Mouse (Mus musculus) liver, embryonic 13.5 days (tissue): ENCODE results near the gene Col5a3. TPM values are rescaled to one million over a fixed set of nuclear protein-coding genes. Genes with fewer than 3 reads are reported as not detected.

ENCODE experiments used
- ATAC-seq: fragments of 200-750 bp; cut with Nextera tagmentation; 2 replicates; pipeline ENCODE4 v1.8.0; 2017; ENCODE audit warnings: low read depth, mild to moderate bottlenecking, moderate number of reproducible peaks, moderate library complexity
- DNase-seq: peaks from one replicate; pipeline ENCODE4 v3.0.0; 2022
- H3K27ac ChIP-seq: fragments of 300-500 bp; sonication (generic); 2 replicates; pipeline ENCODE4 v1.5.1; 2015; ENCODE audit warnings: moderate library complexity, mild to moderate bottlenecking, inconsistent platforms
- H3K27me3 ChIP-seq: fragments of 300-500 bp; sonication (generic); 2 replicates; pipeline ENCODE4 v1.6.1; 2015; ENCODE audit warnings: mild to moderate bottlenecking, inconsistent platforms
- H3K36me3 ChIP-seq: fragments of 300-500 bp; sonication (generic); 2 replicates; pipeline ENCODE4 v1.6.1; 2015; ENCODE audit warnings: mild to moderate bottlenecking, inconsistent platforms
- H3K4me1 ChIP-seq: fragments of 300-500 bp; sonication (generic); replicated peaks from 2 replicates; pipeline ENCODE4 v1.6.1; 2015; ENCODE audit warnings: inconsistent platforms
- H3K4me2 ChIP-seq: fragments of 300-500 bp; sonication (generic); 2 replicates; pipeline ENCODE4 v1.6.1; 2015; ENCODE audit warnings: inconsistent platforms, mild to moderate bottlenecking, moderate library complexity
- H3K4me3 ChIP-seq: fragments of 300-500 bp; sonication (generic); replicated peaks from 2 replicates; pipeline ENCODE4 v1.5.1; 2015; ENCODE audit warnings: mild to moderate bottlenecking, inconsistent platforms
- H3K9ac ChIP-seq: fragments of 300-500 bp; sonication (generic); 2 replicates; pipeline ENCODE4 v1.6.1; 2015; ENCODE audit warnings: mild to moderate bottlenecking, inconsistent platforms
- H3K9me3 ChIP-seq: fragments of 300-500 bp; sonication (generic); replicated peaks from 2 replicates; pipeline ENCODE4 v1.6.1; 2016; ENCODE audit warnings: inconsistent platforms
- WGBS: fragments of 180-500 bp; shearing (Covaris S2); methylation state at CpG from one replicate; pipeline ENCODE4 v1.1.7; 2015; ENCODE audit not compliant: insufficient replicate concordance; 5-methylcytosine and 5-hydroxymethylcytosine counted together
- polyA plus RNA-seq: library from polyadenylated mRNA; unstranded; fragments of >200 nt; fragmentation: Nextera tagmentation; extraction: Ambion mirVana; gene quantifications from 2 replicates; pipeline ENCODE4 v1.2.1, GENCODE M21; 2015

The Col5a3 gene
- polyA plus RNA-seq, 1 experiment from 2014 or later: 0.06 TPM

GRCm38 (mm10) chr9:20746017-20746660 lies 68.7 kb downstream of the Col5a3 start, which contains the start of gene Olfm2:
Olfm2 (minus strand) TSS chr9:20746349.
- Histone ChIP-seq H3K4me3 (peak within 1 kb of the TSS; percentile 46), H3K4me2 (peak within 1 kb of the TSS; percentile 65), H3K4me1 (peaks cover 43% of the 10 kb centered on the region), H3K9ac (no peak within 1 kb of the TSS), H3K27me3 (peaks cover 74% of the 10 kb centered on the region), H3K36me3 (no peaks in the 10 kb centered on the region), H3K27ac (no peak within 1 kb of the TSS), H3K9me3 (no peaks in the 10 kb centered on the region)
- 0 out of 2 replicates have a peak, but pooled peaks have one; percentile 33 for ATAC-seq
- 1% methylated on average over 48 of the region's 50 CpGs for WGBS
- DNase-seq: no peak

GRCm38 (mm10) chr9:20745129-20745966 lies 69.5 kb downstream of the Col5a3 start:
- Histone ChIP-seq H3K36me3 (no peaks in the 10 kb centered on the region), H3K27ac (no peak overlapping the region), H3K4me3 (0 out of 2 replicates have a peak overlapping the region, but pooled peaks have one; percentile 46), H3K9ac (no peak overlapping the region), H3K9me3 (no peaks in the 10 kb centered on the region), H3K4me1 (peaks cover 48% of the 10 kb centered on the region), H3K27me3 (peaks cover 75% of the 10 kb centered on the region), H3K4me2 (peak overlapping the region; percentile 65; the same call in 1 of the 2 replicates)
- no peak for DNase-seq
- WGBS: 14% methylated on average over 17 of the region's 17 CpGs
- no peak for ATAC-seq

- Histone ChIP-seq H3K4me2 (no peak overlapping the region), H3K9ac (no peak overlapping the region), H3K27ac (no peak overlapping the region; the same call in 1 of the 2 replicates), H3K36me3 (no peaks in the 10 kb centered on the region), H3K4me3 (no peak overlapping the region), H3K27me3 (peaks cover 86% of the 10 kb centered on the region), H3K9me3 (no peaks in the 10 kb centered on the region), H3K4me1 (peaks cover 40% of the 10 kb centered on the region)
- no peak for DNase-seq
- 14% methylated on average over 22 of the region's 22 CpGs for WGBS
- ATAC-seq: no peak
Observed at GRCm38 (mm10) chr9:20743946-20744738, 70.7 kb downstream of the Col5a3 start.

DNA sequence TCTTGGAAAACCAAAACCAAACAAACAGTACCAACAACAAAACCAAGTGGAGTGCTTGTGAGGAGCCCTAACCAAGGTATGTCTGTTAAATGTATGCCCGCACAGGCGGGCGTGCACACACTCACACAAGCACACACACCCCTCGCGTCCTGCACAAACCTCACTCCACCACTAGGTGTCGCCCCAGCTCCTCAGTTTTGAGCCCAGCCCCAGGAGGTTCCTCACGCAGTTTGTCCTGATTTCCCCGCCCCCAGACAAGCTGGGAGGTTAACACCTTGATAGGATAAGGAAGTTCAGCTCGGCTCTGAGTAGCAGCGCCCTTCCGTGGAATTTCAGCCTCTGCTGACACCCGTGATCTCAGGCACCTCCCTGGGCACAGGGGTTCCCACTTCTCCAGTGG lies 74.5 kb downstream of the Col5a3 start:
- H3K4me1 ChIP-seq: peaks cover 12% of the 10 kb centered on the region
- ATAC-seq (peak; percentile 74), DNase-seq (peak; percentile 67)
- peaks cover 55% of the 10 kb centered on the region for H3K27me3 ChIP-seq
- no peak overlapping the region for H3K9ac ChIP-seq
- no peaks in the 10 kb centered on the region for H3K9me3 ChIP-seq
- no peak overlapping the region for H3K27ac ChIP-seq
- H3K4me2 ChIP-seq: no peak overlapping the region
- H3K4me3 ChIP-seq: no peak overlapping the region
- 3% methylated on average over 12 of the region's 12 CpGs for WGBS
- H3K36me3 ChIP-seq: no peaks in the 10 kb centered on the region

- H3K4me3 ChIP-seq: no peak overlapping the region
- no peaks in the 10 kb centered on the region for H3K9me3 ChIP-seq
- H3K9ac ChIP-seq: no peak overlapping the region
- no peaks in the 10 kb centered on the region for H3K36me3 ChIP-seq
- DNase-seq (no peak), ATAC-seq (no peak)
- no peak overlapping the region for H3K4me2 ChIP-seq
- WGBS: 34% methylated on average over 8 of the region's 8 CpGs
- H3K27ac ChIP-seq: no peak overlapping the region
- peaks cover 38% of the 10 kb centered on the region for H3K27me3 ChIP-seq
- H3K4me1 ChIP-seq: peaks cover 10% of the 10 kb centered on the region
Observed at GRCm38 (mm10) chr9:20738251-20738999, 76.4 kb downstream of the Col5a3 start.

DNA sequence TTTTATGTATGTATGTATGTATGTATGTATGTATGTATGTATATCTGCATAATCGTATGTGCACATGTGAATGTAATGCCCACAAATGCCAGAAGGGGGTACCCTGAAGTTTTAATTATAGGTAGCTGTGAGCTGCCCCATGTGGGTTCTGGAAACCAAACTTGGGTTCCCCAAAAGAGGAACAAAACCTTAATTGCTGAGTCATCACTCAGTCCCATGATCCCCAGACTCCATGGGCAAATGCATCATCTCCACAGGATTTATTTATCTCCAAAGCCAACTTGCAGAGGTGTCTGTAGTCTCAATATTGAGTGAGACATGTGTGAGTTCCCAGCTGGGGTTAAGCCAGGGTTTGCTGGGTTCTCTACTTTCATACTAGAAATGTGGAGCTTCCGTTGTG lies 77.6 kb downstream of the Col5a3 start:
- H3K4me2 ChIP-seq: no peak overlapping the region
- ATAC-seq (no peak), DNase-seq (no peak)
- no peak overlapping the region for H3K4me3 ChIP-seq
- H3K9ac ChIP-seq: no peak overlapping the region
- H3K27me3 ChIP-seq: peaks cover 33% of the 10 kb centered on the region
- no peaks in the 10 kb centered on the region for H3K36me3 ChIP-seq
- H3K27ac ChIP-seq: no peak overlapping the region
- no peaks in the 10 kb centered on the region for H3K9me3 ChIP-seq
- H3K4me1 ChIP-seq: peaks cover 10% of the 10 kb centered on the region
- WGBS: 78% methylated on average over 2 of the region's 2 CpGs

GRCm38 (mm10) chr9:20734692-20735091 lies 80.2 kb downstream of the Col5a3 start:
- H3K9me3 ChIP-seq: no peaks in the 10 kb centered on the region
- WGBS: 44% methylated on average over 3 of the region's 3 CpGs
- H3K4me1 ChIP-seq: 0 out of 2 replicates have a peak, but pooled peaks cover 5% of the 10 kb centered on the region
- no peak overlapping the region for H3K27ac ChIP-seq
- DNase-seq: no peak
- H3K36me3 ChIP-seq: no peaks in the 10 kb centered on the region
- peaks cover 33% of the 10 kb centered on the region for H3K27me3 ChIP-seq
- ATAC-seq: no peak
- no peak overlapping the region for H3K4me2 ChIP-seq
- no peak overlapping the region for H3K9ac ChIP-seq
- no peak overlapping the region for H3K4me3 ChIP-seq

DNA sequence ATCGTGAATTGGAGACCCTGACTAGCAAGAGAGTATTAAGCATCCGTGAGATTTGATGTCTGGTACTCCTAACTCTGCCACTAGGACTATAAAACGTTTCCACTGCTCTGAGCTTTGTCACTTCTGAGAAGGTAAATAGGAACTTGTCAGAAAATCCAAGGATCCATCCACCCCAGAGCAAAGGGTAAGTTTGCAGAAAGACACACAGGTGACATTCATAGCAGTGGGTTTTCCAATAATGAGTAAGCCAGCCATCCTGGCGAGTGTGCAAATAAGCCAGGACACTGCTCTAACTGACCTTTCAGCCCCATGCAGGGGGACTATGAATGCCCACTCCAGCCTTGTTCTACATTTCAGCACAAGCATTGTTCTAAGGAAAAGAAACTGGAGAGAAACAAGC lies 83.1 kb downstream of the Col5a3 start:
- H3K9me3 ChIP-seq: no peaks in the 10 kb centered on the region
- H3K4me2 ChIP-seq: no peak overlapping the region
- H3K4me3 ChIP-seq: no peak overlapping the region
- no peak for DNase-seq
- H3K9ac ChIP-seq: no peak overlapping the region
- ATAC-seq: no peak
- 35% methylated on average over 4 of the region's 4 CpGs for WGBS
- no peak overlapping the region for H3K27ac ChIP-seq
- peaks cover 55% of the 10 kb centered on the region for H3K27me3 ChIP-seq
- peaks cover 16% of the 10 kb centered on the region for H3K4me1 ChIP-seq
- no peaks in the 10 kb centered on the region for H3K36me3 ChIP-seq

GRCm38 (mm10) chr9:20729451-20729850 lies 85.4 kb downstream of the Col5a3 start:
- WGBS: 38% methylated on average over 6 of the region's 6 CpGs

GRCm38 (mm10) chr9:20727601-20728113 lies 87.2 kb downstream of the Col5a3 start:
- under 1% methylated on average over 46 of the region's 46 CpGs for WGBS
- no peak overlapping the region for H3K27ac ChIP-seq
- no peaks in the 10 kb centered on the region for H3K9me3 ChIP-seq
- H3K4me1 ChIP-seq: peaks cover 19% of the 10 kb centered on the region
- no peak for DNase-seq
- 0 out of 2 replicates have a peak overlapping the region, but pooled peaks have one; percentile 6 for H3K9ac ChIP-seq
- H3K4me2 ChIP-seq: peak overlapping the region; percentile 65
- peaks cover 87% of the 10 kb centered on the region for H3K27me3 ChIP-seq
- no peaks in the 10 kb centered on the region for H3K36me3 ChIP-seq
- H3K4me3 ChIP-seq: peak overlapping the region; percentile 44
- peak; percentile 37; the same call in 1 of the 2 replicates for ATAC-seq

More at GRCm38 (mm10) chr9:20729451-20729850, 85.4 kb downstream of the Col5a3 start:
- Histone ChIP-seq H3K9ac (no peak overlapping the region), H3K4me2 (no peak overlapping the region), H3K27ac (no peak overlapping the region), H3K9me3 (no peaks in the 10 kb centered on the region), H3K36me3 (no peaks in the 10 kb centered on the region), H3K4me3 (no peak overlapping the region), H3K27me3 (peaks cover 76% of the 10 kb centered on the region), H3K4me1 (peaks cover 20% of the 10 kb centered on the region)
- ATAC-seq (no peak), DNase-seq (no peak)
